Mouse (Mus musculus) MEL-GATA-1-ER (cell line): ENCODE measurements around the gene Cfap20.
"Not testable (repeated sequence)": the region's sequence is repeated elsewhere in the genome, so short reads cannot be mapped to it uniquely, and the experiment has no call there.

ENCODE experiments used
- DNase-seq: peaks from one replicate; pipeline ENCODE4 v3.0.0-alpha.2; 2012; ENCODE audit warnings: low read depth; ENCODE audit errors: extremely low read depth

The Cfap20 gene

DNA sequence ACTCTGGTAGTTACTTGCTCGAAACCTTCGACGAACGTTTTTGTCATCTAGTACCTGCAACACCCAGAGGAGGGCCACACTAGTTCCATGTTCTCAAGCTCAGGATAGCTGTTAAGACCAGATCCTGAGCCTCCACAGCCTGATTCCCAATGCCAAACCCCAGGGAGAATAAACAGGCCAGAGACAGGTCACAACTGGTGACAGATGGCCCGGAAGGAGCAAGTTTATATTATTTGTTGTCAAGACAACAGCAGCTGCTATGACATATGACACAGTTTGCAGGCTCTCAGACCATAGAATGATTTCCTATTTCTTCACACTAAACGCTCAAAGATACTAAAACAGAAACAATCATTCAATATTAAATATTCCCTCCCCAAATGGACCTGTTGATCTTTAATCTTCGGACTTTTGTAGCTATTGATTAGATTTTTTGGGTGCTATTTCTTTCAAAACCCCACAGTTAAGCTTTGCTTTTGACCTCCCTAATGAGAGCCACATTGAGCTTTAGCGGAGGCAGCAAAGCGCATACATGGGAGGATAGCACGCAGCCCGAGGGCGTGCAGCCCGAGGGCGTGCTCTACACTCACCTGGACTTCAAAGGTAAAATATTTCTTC, 12.4 kb downstream of the Cfap20 start:
- DNase-seq: no peak

DNA sequence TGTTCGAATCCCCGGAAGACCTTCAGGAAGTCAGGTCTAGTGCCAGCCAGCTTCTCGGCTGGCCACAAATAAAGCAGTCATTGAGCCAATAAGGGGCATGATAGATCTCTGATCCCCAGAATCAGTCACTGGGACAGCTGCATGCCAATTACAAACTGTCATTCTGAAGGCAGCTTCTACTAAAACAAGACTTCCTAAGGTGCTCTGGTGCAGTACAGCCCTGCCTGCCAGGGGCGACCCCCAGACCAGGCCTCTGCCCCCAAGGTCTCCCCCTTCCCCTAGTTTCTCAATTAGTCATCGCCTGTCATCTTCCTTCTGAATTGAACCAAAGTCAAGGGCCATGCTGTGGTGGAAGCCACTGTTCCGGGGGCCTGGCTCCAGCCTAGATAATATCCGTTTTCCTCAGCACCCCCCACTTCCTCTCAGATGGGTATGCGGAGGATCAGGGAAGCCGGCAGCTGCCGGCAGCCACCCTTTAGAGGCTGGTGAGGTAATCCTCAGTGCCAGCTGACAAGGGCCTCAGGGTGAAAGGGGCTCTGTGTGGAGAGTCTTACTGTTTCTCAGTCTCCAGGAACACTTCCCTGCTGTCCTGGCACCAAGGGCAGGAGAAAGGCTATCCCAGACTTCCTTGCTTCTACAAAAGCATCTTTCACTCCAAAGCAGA, 23.2 kb downstream of the Cfap20 start:
- no peak for DNase-seq

DNA sequence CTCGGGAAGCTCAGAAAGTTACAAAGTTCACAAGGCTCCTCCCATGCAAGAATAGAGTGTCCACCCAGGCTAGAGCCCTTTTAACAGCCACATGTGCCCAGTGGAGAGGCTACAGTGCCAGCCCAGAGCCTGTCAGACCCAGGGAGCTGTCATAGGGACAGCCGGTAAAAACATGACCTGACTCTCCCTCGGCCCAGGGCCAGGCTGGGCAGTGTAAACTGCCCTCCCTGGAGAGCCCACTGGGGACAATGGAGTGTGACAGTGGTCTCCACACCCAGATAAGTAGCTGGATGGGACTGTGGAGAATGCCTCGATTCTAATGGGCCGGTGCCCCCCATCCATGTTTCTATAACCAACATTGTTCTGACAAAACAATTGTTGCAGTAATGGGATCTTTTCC, 25.2 kb downstream of the Cfap20 start:
- no peak for DNase-seq

GRCm38 (mm10) chr8:95401091-95401490, 33.6 kb downstream of the Cfap20 start:
- DNase-seq: no peak

DNA sequence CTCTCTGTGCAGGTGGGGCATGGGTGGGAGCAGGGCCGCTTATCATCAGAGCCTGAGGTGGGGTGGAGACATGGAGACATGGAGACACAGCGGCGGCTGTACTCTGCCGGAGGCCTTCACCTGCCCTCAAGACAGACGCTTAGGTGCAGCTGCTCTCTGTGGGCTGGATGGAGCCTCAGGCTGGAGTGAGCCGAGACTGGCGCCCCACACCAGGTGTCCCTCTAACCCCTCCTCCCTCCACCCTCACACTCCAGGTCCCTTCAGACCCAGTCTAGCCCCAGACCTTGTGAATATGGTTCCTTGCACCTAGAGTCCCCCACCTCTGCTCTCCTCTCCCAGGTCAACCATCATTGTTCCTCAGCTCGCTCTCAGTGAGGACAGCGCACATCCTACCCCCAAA, 35.5 kb downstream of the Cfap20 start:
- no peak for DNase-seq

DNA sequence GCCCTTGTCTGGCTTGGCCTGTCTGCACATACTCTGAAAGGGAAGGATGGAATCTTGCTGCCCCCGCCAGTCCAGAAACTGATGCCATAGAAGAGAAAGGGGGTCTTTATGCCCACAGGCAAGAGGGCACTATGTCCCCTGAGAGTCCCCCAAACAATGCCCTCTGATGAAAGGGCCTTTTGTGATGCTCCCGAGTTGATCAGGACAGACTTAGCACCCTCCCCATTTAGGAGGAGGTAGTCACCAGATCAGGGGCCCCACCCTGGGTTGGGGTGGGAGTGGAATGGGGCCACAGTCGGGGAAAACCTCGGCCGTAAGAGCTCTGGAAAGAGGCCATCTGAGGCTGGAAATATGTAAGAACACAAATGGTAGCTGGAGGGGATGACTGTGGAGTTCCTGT, 37.5 kb downstream of the Cfap20 start:
- DNase-seq: no peak

- no peak for DNase-seq
Observed at GRCm38 (mm10) chr8:95396752-95397151, 37.9 kb downstream of the Cfap20 start.

DNA sequence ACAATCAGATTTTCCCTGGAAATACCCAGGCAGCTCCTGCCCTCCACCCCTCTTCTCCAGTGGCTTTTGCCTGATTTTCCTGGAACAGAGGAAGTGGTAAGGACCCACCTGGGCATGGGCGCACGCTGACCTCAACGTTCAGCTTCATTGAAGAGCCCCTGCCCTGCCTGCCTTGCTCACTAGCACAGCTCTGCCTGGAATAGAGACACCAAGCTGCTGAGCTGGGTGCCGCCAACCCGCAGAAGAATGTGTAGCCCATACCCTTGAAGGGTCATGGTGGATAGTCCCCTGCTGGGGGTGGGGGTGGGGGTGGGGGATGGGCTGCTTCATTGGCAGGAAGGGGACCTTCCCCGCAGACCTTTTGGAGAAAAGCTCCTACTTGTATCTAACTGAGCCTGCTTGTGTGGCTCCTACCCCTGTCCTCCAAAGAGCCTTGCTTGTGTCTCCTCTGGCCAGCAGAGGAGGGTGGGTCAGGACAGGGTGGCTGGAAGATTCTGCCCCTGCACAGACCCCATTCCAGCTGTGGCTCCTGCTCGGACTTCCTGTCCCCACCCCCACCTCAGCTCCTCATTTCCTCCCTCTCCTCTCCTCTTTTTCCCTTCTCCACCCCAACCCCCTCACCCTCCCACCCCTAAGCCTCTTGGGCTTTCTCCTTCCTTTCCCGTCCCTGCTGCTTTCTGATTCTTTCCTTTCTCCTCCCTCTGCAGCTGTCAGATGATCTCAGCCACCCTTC, 39.3 kb downstream of the Cfap20 start:
- DNase-seq: no peak

DNA sequence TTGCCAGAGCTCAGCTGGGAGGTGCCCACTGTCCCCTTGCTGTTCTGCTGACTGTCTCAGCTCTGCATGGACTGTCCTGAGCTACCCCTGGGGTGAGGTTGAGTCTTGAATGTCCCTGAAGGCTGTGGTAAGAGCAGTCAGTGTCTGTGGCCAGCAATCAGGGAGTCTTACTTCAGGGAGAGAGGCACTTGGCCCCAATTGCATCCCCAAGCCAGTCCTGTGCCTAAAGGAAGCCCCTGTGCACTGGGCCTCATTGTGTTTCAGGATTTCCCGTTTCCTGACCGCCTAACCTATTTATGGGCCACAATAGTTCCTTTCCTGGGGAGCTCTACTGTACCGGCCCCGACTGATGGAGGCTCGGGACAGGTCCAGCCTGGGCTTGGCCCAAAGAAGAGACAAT, 42.1 kb downstream of the Cfap20 start:
- no peak for DNase-seq

DNA sequence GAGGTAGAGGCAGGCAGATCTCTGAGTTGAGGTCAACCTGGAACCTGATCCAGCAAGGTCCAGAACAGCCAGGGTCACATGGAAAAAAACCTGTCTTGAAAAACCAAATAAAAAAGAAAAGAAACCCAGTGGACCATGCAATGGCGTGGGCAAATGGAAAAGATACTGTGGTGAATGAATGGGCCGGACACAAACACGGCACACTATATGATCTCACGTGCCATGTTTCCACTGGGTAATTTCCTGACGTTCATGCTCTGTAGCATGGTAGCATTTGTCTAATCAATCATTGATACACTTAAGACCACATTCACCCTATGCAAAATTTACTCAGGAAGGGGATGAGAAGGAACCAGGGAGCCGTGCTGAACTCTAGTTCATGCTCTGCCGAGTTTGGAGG, 43.6 kb downstream of the Cfap20 start:
- DNase-seq: no peak

- DNase-seq: no peak
Observed at GRCm38 (mm10) chr8:95390312-95390711, 44.4 kb downstream of the Cfap20 start.

DNA sequence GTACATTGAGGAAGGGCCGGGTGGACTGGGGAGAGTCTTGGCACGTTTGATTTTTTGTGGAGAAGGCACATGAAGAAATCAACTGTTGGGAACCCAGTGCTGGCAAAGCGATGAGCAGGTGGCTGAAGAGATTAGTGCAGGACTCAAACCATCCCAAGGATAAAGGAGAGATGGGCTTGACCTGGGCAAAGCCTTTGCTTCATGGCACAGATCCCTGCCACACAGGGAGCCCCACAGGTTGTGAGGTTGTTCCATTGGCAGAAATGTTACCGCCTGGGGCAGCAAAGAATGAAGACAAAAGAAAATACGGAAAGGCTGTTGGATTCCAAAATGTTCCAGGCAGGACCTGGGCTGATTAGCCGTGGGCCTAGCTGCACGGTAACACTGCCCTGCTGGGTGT, 46.7 kb downstream of the Cfap20 start:
- no peak for DNase-seq

- DNase-seq: no peak
Observed at GRCm38 (mm10) chr8:95387221-95387620, 47.4 kb downstream of the Cfap20 start.

DNA sequence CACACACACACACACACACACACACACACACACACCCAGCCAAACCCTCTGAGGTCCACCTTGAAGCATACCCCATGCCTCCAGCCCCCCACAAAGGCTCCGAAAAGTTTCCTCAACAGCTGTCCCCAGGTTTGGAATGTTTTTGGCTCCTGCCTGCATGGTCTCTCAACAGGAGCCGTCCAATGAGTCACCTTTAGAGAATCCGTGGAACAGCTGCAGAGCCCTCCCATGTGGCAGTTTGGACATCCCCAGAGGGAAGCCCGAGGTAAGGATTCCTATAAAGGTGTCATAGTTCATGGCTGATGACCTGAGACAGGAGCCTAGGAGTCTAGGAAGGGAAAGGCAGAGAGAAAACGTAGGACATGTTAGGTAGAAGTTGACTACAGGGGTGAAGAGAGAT, 48.6 kb downstream of the Cfap20 start:
- no peak for DNase-seq

DNA sequence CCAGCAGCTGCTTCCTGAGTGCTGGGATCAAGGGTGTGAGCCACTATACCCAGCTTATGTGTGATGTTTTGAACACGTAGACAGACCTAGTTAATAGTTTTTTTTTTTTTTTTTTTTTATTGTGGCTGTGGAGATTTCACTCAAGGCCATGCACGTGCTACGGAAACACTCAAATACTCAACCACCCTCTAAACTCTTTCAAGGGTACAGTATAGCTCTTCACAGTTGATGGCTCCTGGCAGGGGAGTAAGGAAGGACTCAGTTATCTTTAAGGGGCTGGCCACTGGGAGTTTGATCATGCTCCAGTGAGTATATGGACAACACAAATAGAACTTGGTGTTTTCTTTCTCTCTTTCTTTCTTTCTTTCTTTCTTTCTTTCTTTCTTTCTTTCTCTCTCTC, 50.2 kb downstream of the Cfap20 start:
- DNase-seq: no peak

DNA sequence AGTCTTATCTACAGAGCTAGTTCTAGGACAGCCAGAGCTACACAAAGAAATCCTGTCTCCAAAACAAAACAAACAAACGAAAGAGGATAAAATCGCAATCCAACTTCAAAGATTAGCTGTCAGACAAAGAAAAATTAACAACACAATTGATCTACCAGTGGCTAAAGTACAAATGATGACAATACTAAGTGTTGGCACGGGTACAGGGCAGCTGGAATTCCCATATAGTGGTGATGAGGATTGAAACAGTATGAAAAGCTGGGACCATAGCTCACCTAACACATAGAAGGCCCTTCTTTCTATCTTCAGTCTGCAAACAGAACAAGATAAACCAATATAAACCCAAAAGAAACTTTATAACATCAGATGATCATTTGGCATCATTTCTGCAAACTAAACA, 53.1 kb downstream of the Cfap20 start:
- DNase-seq: no peak

DNA sequence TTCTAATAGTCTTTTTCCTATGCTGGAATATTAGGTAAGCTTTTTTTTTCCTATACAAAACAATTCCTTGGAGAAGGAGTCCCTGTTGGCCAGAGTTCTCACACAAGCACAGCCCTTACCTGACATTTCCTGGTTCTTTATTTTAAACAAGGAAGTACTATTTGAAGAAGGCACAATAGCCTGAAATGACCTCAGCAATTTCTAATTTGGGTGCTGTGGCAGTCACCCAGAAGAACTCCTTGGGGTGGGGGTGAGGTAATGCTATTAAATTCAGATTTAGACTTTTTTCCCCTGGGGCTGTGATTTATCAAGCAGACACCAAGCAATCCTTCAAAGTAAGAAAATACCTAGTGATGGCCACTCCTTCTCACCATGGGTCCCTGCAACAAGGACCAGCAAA, 53.7 kb downstream of the Cfap20 start:
- DNase-seq: no peak

GRCm38 (mm10) chr8:95378928-95379327, 55.7 kb downstream of the Cfap20 start:
- DNase-seq: not testable (repeated sequence)

- no peak for DNase-seq
Observed at GRCm38 (mm10) chr8:95377863-95378291, 56.8 kb downstream of the Cfap20 start.

- DNase-seq: no peak
Observed at GRCm38 (mm10) chr8:95377101-95377500, 57.6 kb downstream of the Cfap20 start.

DNA sequence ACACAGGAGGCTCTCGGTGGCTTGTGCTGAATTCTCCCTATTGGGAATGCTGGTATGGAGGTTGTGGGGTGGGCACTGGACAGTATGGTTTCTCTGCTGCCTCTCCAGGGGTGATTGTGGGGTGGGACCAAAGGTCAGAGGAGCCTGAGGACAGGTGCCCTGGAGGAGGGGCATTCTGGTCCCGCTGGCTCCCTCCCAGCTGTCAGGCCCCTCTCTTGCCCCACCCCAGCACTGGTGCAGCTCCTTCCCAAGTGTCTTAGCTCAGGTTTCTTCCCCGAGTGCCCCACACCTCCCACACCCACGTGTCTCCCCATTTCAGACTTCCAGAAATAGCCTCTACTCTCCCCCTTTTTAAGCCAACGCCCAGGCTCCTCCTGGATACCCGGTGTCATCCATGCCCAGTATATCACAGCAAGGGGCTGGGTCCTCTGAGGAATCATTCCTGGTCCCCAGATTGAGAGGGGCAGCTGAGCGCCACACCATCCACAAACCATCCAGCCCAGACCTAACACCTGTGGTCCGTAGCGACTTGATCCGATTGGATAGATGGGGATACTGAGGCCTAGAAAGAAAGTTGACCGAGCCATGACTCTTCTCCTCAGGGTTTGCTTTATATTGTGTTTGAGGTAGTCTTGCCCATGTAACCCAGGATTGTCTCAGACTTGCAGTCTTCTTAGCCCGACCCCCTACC, 58.2 kb downstream of the Cfap20 start:
- no peak for DNase-seq

DNA sequence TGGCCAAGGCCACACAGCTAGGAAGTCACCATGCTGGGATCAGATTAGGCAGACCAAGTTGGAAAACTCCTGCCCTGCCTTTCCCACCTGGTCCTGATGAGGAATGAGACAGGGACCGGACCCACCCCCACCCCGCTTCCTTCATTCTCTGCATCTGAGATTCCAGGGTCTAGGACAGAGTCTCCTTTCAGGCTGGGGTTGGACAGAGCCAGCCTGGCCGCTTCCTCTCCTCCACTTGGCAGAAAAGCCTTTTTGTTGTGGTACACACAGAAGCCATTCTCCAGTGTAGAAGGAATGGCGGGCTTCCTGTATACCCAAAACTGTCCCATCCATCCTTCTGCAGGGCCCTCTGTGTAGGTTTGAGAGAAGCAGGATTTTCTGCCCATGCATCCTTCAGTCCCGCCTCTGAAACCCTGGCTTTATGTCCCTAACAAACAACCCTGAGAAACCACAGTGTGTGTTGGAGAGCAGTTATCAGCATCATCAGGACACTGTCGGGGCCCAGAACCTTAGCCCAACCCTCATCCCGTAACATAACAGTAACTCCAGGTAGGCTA, 59.2 kb downstream of the Cfap20 start:
- DNase-seq: no peak
